Mouse (Mus musculus) thymus, postnatal 25 days (tissue): ENCODE measurements around the gene Foxr1.
"Not testable (repeated sequence)": the region's sequence is repeated elsewhere in the genome, so short reads cannot be mapped to it uniquely, and the experiment has no call there.

Experiments used
- DNase-seq: peaks from one replicate; pipeline ENCODE4 v3.0.0; 2022

Foxr1 gene

GRCm38 (mm10) chr9:44411601-44412130 lies 29.3 kb downstream of the Foxr1 start:
- DNase-seq, result no peak

GRCm38 (mm10) chr9:44410647-44411336 lies 30.1 kb downstream of the Foxr1 start:
- DNase-seq, result no peak

GRCm38 (mm10) chr9:44408693-44409092 lies 32.2 kb downstream of the Foxr1 start:
- not testable (repeated sequence) for DNase-seq

GRCm38 (mm10) chr9:44407752-44408097 lies 33.2 kb downstream of the Foxr1 start:
- DNase-seq, result no peak

GRCm38 (mm10) chr9:44406906-44407751 lies 33.8 kb downstream of the Foxr1 start, which contains the start of the genes Rps25 and Trappc4:
Gene Rps25, plus strand, starts transcription at chr9:44407139.
Gene Trappc4, minus strand, starts transcription at chr9:44407600.
- peak; percentile 94 for DNase-seq

GRCm38 (mm10) chr9:44405011-44405410 lies 35.9 kb downstream of the Foxr1 start:
- DNase-seq, result no peak

- no peak for DNase-seq
Observed at GRCm38 (mm10) chr9:44401081-44401480, 39.9 kb downstream of the Foxr1 start.

GRCm38 (mm10) chr9:44399795-44400114 lies 41.2 kb downstream of the Foxr1 start:
- no peak for DNase-seq

GRCm38 (mm10) chr9:44399114-44399794 lies 41.7 kb downstream of the Foxr1 start:
- DNase-seq, result no peak

GRCm38 (mm10) chr9:44398551-44398950 lies 42.4 kb downstream of the Foxr1 start:
- DNase-seq, result no peak

GRCm38 (mm10) chr9:44398087-44398486 lies 42.8 kb downstream of the Foxr1 start:
- DNase-seq, result no peak

- peak; percentile 88 for DNase-seq
Observed at GRCm38 (mm10) chr9:44396684-44397411, 44.1 kb downstream of the Foxr1 start, which contains the start of gene Slc37a4. Gene Slc37a4, plus strand, starts transcription at chr9:44396852.

- peak; percentile 69 for DNase-seq
Observed at GRCm38 (mm10) chr9:44391466-44391865, 49.5 kb downstream of the Foxr1 start.

- peak; percentile 65 for DNase-seq
Observed at GRCm38 (mm10) chr9:44389273-44389672, 51.7 kb downstream of the Foxr1 start.

- no peak for DNase-seq
Observed at GRCm38 (mm10) chr9:44387221-44387620, 53.7 kb downstream of the Foxr1 start.

- DNase-seq, result no peak
Observed at GRCm38 (mm10) chr9:44384596-44384995, 56.3 kb downstream of the Foxr1 start.
